Mouse (Mus musculus) G1E (cell line): ENCODE data around the gene Cep68. TPM values are rescaled to one million over a fixed set of nuclear protein-coding genes. Genes with fewer than 3 reads are reported as not detected.

Experiments
- ATAC-seq: 2 replicates; pipeline ENCODE4 v1.8.0; 2016; ENCODE audit warnings: mild to moderate bottlenecking; ENCODE audit not compliant: insufficient number of reproducible peaks, poor library complexity, low FRiP score, severe bottlenecking; ENCODE audit errors: extremely low read depth
- DNase-seq: peaks from one replicate; pipeline ENCODE4 v3.0.0; 2012; ENCODE audit warnings: low spot score
- H3K27me3 ChIP-seq: 2 replicates; pipeline ENCODE4 v1.6.1; 2012; ENCODE audit warnings: mild to moderate bottlenecking, low read length, inconsistent platforms; ENCODE audit not compliant: insufficient read depth
- H3K36me3 ChIP-seq: replicated peaks from 2 replicates; pipeline ENCODE3; 2012; ENCODE audit warnings: mild to moderate bottlenecking, inconsistent platforms
- H3K4me1 ChIP-seq: 2 replicates; pipeline ENCODE4 v1.6.1; 2012; ENCODE audit warnings: low read depth, low read length, inconsistent platforms, mixed read lengths; ENCODE audit not compliant: insufficient read depth
- H3K4me3 ChIP-seq: 2 replicates; pipeline ENCODE4 v1.5.1; 2012; ENCODE audit warnings: low read depth, mild to moderate bottlenecking, inconsistent platforms, low read length, moderate library complexity, mixed read lengths
- H3K9me3 ChIP-seq: replicated peaks from 2 replicates; pipeline ENCODE4 v1.6.1; 2012; ENCODE audit warnings: inconsistent platforms
- CTCF ChIP-seq: IDR thresholded peaks from 2 replicates; pipeline ENCODE4 v1.5.1; 2012; ENCODE audit warnings: low read depth, low read length, inconsistent platforms, mixed read lengths
- GATA1 ChIP-seq: IDR thresholded peaks from 2 replicates; pipeline ENCODE4 v1.6.1; 2012; ENCODE audit warnings: borderline replicate concordance, low read length, inconsistent platforms, mixed read lengths
- GATA2 ChIP-seq: IDR thresholded peaks from 2 replicates; pipeline ENCODE4 v1.6.1; 2012; ENCODE audit warnings: low read depth, low read length, inconsistent platforms, borderline replicate concordance
- POLR2AphosphoS5 ChIP-seq: IDR thresholded peaks from 2 replicates; pipeline ENCODE4 v1.6.1; 2012; ENCODE audit warnings: low read depth, low read length, inconsistent platforms; ENCODE audit not compliant: insufficient replicate concordance
- TAL1 ChIP-seq: conservative IDR thresholded peaks from 2 replicates; pipeline ENCODE4 v1.6.1; 2012; ENCODE audit warnings: low read depth, low read length, inconsistent platforms, mixed read lengths
- polyA plus RNA-seq: library from polyadenylated mRNA; stranded (reverse); fragments of >175 nt; gene quantifications from 2 replicates; pipeline ENCODE4 v1.2.3, GENCODE M21; 2012
- total RNA-seq, 2 experiments: library from RNA; stranded (forward) in 1 of 2; stranded (reverse) in 1 of 2; fragments of 200-1000 nt in 1 of 2; fragments of >200 nt in 1 of 2; fragmentation: Nextera tagmentation in 1 of 2; gene quantifications; 2 replicates each; pipeline ENCODE4 v1.2.3; 2014 to 2017

Cep68 gene
- total and polyA plus RNA-seq, 3 experiments, result 20.6 to 32.9 (median 23.3) TPM

DNA sequence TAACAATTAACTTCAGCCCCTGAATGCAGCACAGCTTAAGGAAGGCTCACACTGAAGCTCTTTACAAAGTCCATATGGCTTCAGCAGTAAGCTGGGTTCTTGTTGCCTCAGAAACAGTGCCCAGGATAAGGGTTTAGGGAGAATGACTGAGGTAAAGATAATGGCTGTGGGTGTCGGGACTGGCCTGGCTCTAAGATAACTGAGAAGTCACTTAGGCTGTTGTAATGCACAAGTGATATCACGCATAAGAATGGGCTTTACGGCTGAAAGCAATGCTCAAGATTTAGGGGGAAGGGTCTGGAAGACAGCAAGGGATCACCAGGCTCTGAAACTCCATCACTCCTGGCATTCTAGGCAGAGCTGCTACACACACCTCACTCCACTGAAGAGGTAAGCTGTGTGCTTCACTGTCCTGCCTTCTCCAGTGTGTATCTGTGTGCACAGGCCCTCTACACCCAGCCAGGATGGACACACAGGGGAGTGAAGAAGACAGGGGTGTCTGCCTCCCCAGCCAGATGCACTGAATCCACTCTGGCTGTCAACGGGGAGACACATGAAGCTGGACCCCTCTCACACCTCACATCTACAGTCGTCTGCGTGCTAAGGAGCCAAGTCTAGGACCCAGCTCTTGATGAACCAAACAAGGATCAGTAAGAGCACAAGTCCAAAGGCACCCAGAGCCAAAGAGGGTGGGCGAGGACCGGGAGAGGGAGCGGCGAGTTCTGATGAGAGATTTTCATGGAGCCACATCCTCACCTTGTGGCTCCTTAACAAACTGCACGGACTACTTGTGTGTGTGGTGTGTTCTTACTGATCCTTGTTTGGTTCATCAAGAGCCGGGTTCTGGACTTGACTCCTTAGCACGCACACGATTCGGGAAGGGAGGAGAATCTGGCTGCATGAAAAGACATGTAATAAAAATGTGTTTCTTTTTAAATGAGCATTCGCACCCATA lies 4.6 kb downstream of the Cep68 start:
- Histone ChIP-seq H3K4me1 (peaks cover 47% of the 10 kb centered on the region), H3K27me3 (no peaks in the 10 kb centered on the region), H3K36me3 (peaks cover 78% of the 10 kb centered on the region), H3K4me3 (no peak overlapping the region), H3K9me3 (no peaks in the 10 kb centered on the region)
- no peak for ATAC-seq
- TF ChIP-seq POLR2AphosphoS5 (no peak), TAL1 (no peak), CTCF (no peak), GATA1 (no peak), GATA2 (no peak)
- no peak for DNase-seq

DNA sequence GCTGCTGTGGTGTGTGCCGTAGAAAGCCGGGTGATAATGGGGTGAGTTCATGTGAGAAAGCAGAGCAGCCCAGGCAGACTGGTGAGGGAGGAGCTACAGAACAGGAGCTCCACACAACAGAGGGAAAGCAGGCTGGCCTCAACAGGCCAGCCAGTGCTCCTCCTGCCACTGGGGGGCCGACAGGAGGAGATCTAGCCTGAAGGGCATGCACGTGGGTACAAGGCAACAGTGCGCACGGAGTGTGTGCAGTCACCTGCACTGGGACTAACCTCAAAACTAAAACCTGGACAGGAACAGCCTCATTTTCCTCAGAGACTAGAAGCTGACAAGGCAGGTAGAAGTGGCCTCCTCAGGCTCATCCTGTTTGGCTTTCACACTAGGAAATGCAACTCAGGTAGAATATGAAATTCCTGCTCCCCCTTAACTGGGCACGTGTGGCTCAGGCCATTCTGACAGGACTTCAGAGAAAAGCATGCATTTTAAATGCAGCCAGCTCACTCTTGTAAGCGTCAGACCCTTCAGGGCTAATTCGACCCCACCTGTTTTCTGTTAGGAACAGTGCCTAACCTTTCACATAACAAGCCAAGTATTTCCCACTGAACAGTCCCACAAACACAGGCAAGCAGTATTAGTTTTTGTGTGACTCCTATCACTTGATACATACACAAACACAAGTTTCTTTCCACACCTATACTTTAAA lies 5.9 kb downstream of the Cep68 start:
- Histone ChIP-seq H3K4me3 (no peak overlapping the region), H3K27me3 (no peaks in the 10 kb centered on the region), H3K36me3 (peaks cover 91% of the 10 kb centered on the region), H3K4me1 (peaks cover 43% of the 10 kb centered on the region), H3K9me3 (no peaks in the 10 kb centered on the region)
- ATAC-seq (no peak), DNase-seq (no peak)
- TF ChIP-seq POLR2AphosphoS5 (no peak), GATA1 (no peak), GATA2 (no peak), CTCF (no peak), TAL1 (no peak)

- H3K9me3 ChIP-seq, result no peaks in the 10 kb centered on the region
- H3K4me3 ChIP-seq, result no peak overlapping the region
- peaks cover 96% of the 10 kb centered on the region for H3K36me3 ChIP-seq
- DNase-seq, result no peak
- H3K27me3 ChIP-seq, result no peaks in the 10 kb centered on the region
- no peak for ATAC-seq
- H3K4me1 ChIP-seq, result peaks cover 38% of the 10 kb centered on the region
- TF ChIP-seq POLR2AphosphoS5 (no peak), TAL1 (no peak), CTCF (no peak), GATA1 (no peak), GATA2 (no peak)
Measured at GRCm38 (mm10) chr11:20242366-20243056, 6.7 kb downstream of the Cep68 start.

DNA sequence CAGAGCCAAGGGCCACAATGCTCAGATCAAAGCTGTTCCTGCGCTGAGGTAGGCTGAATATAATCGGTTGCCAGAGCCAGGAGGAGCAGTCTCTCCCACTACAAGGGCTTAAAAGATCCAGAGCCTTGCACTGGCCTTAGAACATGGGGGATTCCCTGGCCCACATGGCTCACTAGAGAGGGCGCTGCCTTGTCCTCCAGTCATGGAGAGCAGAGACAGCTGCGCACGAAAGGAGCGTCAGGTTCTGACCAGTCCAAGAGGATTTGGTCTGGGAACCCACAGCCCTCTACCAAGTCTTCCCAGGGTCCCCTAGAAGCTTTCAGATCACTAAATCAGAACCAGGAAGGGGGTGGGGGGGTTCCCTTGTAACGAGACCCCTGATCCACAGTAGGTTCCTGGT lies 7.9 kb downstream of the Cep68 start:
- peaks cover 30% of the 10 kb centered on the region for H3K4me1 ChIP-seq
- TF ChIP-seq POLR2AphosphoS5 (no peak), GATA1 (no peak), GATA2 (no peak), CTCF (no peak), TAL1 (no peak)
- DNase-seq (no peak), ATAC-seq (no peak)
- peaks cover 96% of the 10 kb centered on the region for H3K36me3 ChIP-seq
- no peaks in the 10 kb centered on the region for H3K9me3 ChIP-seq
- H3K27me3 ChIP-seq, result no peaks in the 10 kb centered on the region
- H3K4me3 ChIP-seq, result no peak overlapping the region

DNA sequence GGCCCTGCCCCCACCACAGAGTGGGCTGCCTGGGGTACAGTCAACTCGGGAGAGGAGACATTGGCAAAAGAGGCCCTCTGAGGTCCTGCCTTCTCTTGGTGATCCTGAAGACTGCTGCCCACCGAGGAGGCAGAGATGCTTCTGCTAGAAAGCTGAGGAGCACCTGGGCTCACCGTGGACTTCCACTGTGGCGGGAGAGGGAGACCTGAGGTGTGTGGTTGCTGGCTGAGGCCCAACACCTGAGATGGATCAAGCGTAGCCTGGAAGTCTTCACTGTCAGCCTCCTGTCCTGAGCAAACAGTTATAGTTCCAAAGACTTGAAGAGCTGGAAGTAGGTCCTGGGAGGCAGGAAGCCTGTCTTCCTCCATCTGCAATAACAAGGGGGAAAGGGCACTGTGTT lies 8.9 kb downstream of the Cep68 start:
- no peaks in the 10 kb centered on the region for H3K9me3 ChIP-seq
- peaks cover 25% of the 10 kb centered on the region for H3K4me1 ChIP-seq
- TF ChIP-seq CTCF (no peak), TAL1 (no peak), POLR2AphosphoS5 (no peak), GATA1 (no peak), GATA2 (no peak)
- H3K27me3 ChIP-seq, result no peaks in the 10 kb centered on the region
- peaks cover 96% of the 10 kb centered on the region for H3K36me3 ChIP-seq
- no peak overlapping the region for H3K4me3 ChIP-seq
- DNase-seq (no peak), ATAC-seq (no peak)
